Mouse (Mus musculus): Measurements from ENCODE around the gene Hk1. TPM values are rescaled to one million over a fixed set of nuclear protein-coding genes. Genes with fewer than 3 reads are reported as not detected.
"Not testable (repeated sequence)": the region's sequence is repeated elsewhere in the genome, so short reads cannot be mapped to it uniquely, and the experiment has no call there.

Hk1 gene
- polyA plus RNA-seq, 1 experiment from 2014 or later, result 96.0 TPM

GRCm38 (mm10) chr10:62328886-62329412, 50.8 kb downstream of the Hk1 start:
- Histone ChIP-seq H3K36me3 (no peaks in the 10 kb centered on the region), H3K4me1 (replicated peaks) (peaks cover 12% of the 10 kb centered on the region), H3K4me3 (no peak overlapping the region), H3K9ac (no peak overlapping the region), H3K27ac (replicated peaks) (no peak overlapping the region), H3K27me3 (no peaks in the 10 kb centered on the region), H3K9me3 (no peaks in the 10 kb centered on the region), H3K4me2 (no peak overlapping the region)
- WGBS, result 91% methylated on average over 10 of the region's 10 CpGs
- ATAC-seq (ENCODE audit: low read depth), result no peak

GRCm38 (mm10) chr10:62327572-62328317, 52.0 kb downstream of the Hk1 start:
- no peak overlapping the region for H3K27ac ChIP-seq (replicated peaks)
- H3K9ac ChIP-seq, result no peak overlapping the region
- no peak overlapping the region for H3K4me2 ChIP-seq
- no peaks in the 10 kb centered on the region for H3K27me3 ChIP-seq
- no peak overlapping the region for H3K4me3 ChIP-seq
- H3K9me3 ChIP-seq, result no peaks in the 10 kb centered on the region
- no peaks in the 10 kb centered on the region for H3K36me3 ChIP-seq
- whole genome bisulfite sequencing, result 68% methylated on average over 23 of the region's 23 CpGs
- no peak for ATAC-seq (ENCODE audit: low read depth)
- H3K4me1 ChIP-seq (replicated peaks), result peaks cover 10% of the 10 kb centered on the region

GRCm38 (mm10) chr10:62326818-62327571, 52.7 kb downstream of the Hk1 start:
- WGBS, result 77% methylated on average over 8 of the region's 8 CpGs

GRCm38 (mm10) chr10:62326002-62326401, 53.7 kb downstream of the Hk1 start:
- no peak overlapping the region for H3K4me3 ChIP-seq
- H3K27me3 ChIP-seq, result no peaks in the 10 kb centered on the region
- H3K9me3 ChIP-seq, result no peaks in the 10 kb centered on the region
- 0 out of 2 replicates have a peak, but pooled peaks cover 5% of the 10 kb centered on the region for H3K4me1 ChIP-seq (replicated peaks)
- H3K4me2 ChIP-seq, result no peak overlapping the region
- no peaks in the 10 kb centered on the region for H3K36me3 ChIP-seq
- 97% methylated on average over 8 of the region's 8 CpGs for WGBS
- no peak overlapping the region for H3K9ac ChIP-seq
- H3K27ac ChIP-seq (replicated peaks), result no peak overlapping the region
- ATAC-seq (ENCODE audit: low read depth), result no peak

More at GRCm38 (mm10) chr10:62326818-62327571, 52.7 kb downstream of the Hk1 start:
- ATAC-seq (ENCODE audit: low read depth), result no peak
- H3K9ac ChIP-seq, result no peak overlapping the region
- no peak overlapping the region for H3K27ac ChIP-seq (replicated peaks)
- 0 out of 2 replicates have a peak, but pooled peaks cover 5% of the 10 kb centered on the region for H3K4me1 ChIP-seq (replicated peaks)
- no peaks in the 10 kb centered on the region for H3K27me3 ChIP-seq
- no peaks in the 10 kb centered on the region for H3K9me3 ChIP-seq
- H3K4me2 ChIP-seq, result no peak overlapping the region
- no peaks in the 10 kb centered on the region for H3K36me3 ChIP-seq
- no peak overlapping the region for H3K4me3 ChIP-seq

GRCm38 (mm10) chr10:62322821-62323220, 56.9 kb downstream of the Hk1 start:
- ATAC-seq (ENCODE audit: low read depth); H3K9me3 ChIP-seq; H3K27me3 ChIP-seq; H3K36me3 ChIP-seq; H3K4me1 ChIP-seq (replicated peaks); H3K4me3 ChIP-seq; H3K4me2 ChIP-seq; H3K27ac ChIP-seq (replicated peaks); H3K9ac ChIP-seq: not testable (repeated sequence)
- 92% methylated on average over 8 of the region's 8 CpGs for WGBS

- Histone ChIP-seq H3K9ac (no peak overlapping the region), H3K27ac (replicated peaks) (no peak overlapping the region), H3K9me3 (no peaks in the 10 kb centered on the region), H3K4me1 (replicated peaks) (no peaks in the 10 kb centered on the region), H3K36me3 (no peaks in the 10 kb centered on the region), H3K4me3 (no peak overlapping the region), H3K4me2 (no peak overlapping the region), H3K27me3 (no peaks in the 10 kb centered on the region)
- WGBS, result 78% methylated on average over 9 of the region's 9 CpGs
- no peak for ATAC-seq (ENCODE audit: low read depth)
These were observed 58.3 kb downstream of the Hk1 start for GRCm38 (mm10) chr10:62321457-62321856.

GRCm38 (mm10) chr10:62320402-62320978, 59.2 kb downstream of the Hk1 start:
- no peak overlapping the region for H3K4me3 ChIP-seq
- H3K9me3 ChIP-seq, result no peaks in the 10 kb centered on the region
- 86% methylated on average over 9 of the region's 9 CpGs for WGBS
- H3K36me3 ChIP-seq, result no peaks in the 10 kb centered on the region
- H3K4me1 ChIP-seq (replicated peaks), result no peaks in the 10 kb centered on the region
- H3K27me3 ChIP-seq, result no peaks in the 10 kb centered on the region
- H3K27ac ChIP-seq (replicated peaks), result no peak overlapping the region
- H3K4me2 ChIP-seq, result no peak overlapping the region
- H3K9ac ChIP-seq, result no peak overlapping the region
- ATAC-seq (ENCODE audit: low read depth), result no peak

- H3K27ac ChIP-seq (replicated peaks), result no peak overlapping the region
- 0 out of 2 replicates have a peak, but pooled peaks cover 4% of the 10 kb centered on the region for H3K36me3 ChIP-seq
- no peak overlapping the region for H3K4me3 ChIP-seq
These were observed 60.6 kb downstream of the Hk1 start for GRCm38 (mm10) chr10:62319154-62319553.

GRCm38 (mm10) chr10:62316467-62316866, 63.2 kb downstream of the Hk1 start:
- Histone ChIP-seq H3K4me3 (no peak overlapping the region), H3K9me3 (no peaks in the 10 kb centered on the region), H3K27me3 (no peaks in the 10 kb centered on the region), H3K27ac (replicated peaks) (no peak overlapping the region), H3K9ac (no peak overlapping the region), H3K4me2 (no peak overlapping the region), H3K36me3 (0 out of 2 replicates have a peak, but pooled peaks cover 4% of the 10 kb centered on the region), H3K4me1 (replicated peaks) (0 out of 2 replicates have a peak, but pooled peaks cover 4% of the 10 kb centered on the region)
- ATAC-seq (ENCODE audit: low read depth), result no peak
- WGBS, result 72% methylated on average over 8 of the region's 8 CpGs

More at GRCm38 (mm10) chr10:62319154-62319553, 60.6 kb downstream of the Hk1 start:
- Histone ChIP-seq H3K4me1 (replicated peaks) (no peaks in the 10 kb centered on the region), H3K9me3 (no peaks in the 10 kb centered on the region), H3K4me2 (no peak overlapping the region), H3K9ac (no peak overlapping the region), H3K27me3 (no peaks in the 10 kb centered on the region)
- ATAC-seq (ENCODE audit: low read depth), result no peak
- 83% methylated on average over 7 of the region's 7 CpGs for WGBS

- no peaks in the 10 kb centered on the region for H3K27me3 ChIP-seq
- no peak overlapping the region for H3K27ac ChIP-seq (replicated peaks)
- H3K36me3 ChIP-seq, result 0 out of 2 replicates have a peak, but pooled peaks cover 7% of the 10 kb centered on the region
- H3K4me2 ChIP-seq, result no peak overlapping the region
- H3K9me3 ChIP-seq, result no peaks in the 10 kb centered on the region
- 0 out of 2 replicates have a peak, but pooled peaks cover 6% of the 10 kb centered on the region for H3K4me1 ChIP-seq (replicated peaks)
- WGBS, result 62% methylated on average over 15 of the region's 15 CpGs
- H3K9ac ChIP-seq, result no peak overlapping the region
- no peak overlapping the region for H3K4me3 ChIP-seq
- ATAC-seq (ENCODE audit: low read depth), result no peak
These were observed 65.8 kb downstream of the Hk1 start for GRCm38 (mm10) chr10:62313885-62314424.

GRCm38 (mm10) chr10:62313140-62313539, 66.6 kb downstream of the Hk1 start:
- no peak for ATAC-seq (ENCODE audit: low read depth)
- H3K4me1 ChIP-seq (replicated peaks), result 0 out of 2 replicates have a peak, but pooled peaks cover 6% of the 10 kb centered on the region
- H3K4me2 ChIP-seq, result no peak overlapping the region
- H3K9ac ChIP-seq, result no peak overlapping the region
- H3K36me3 ChIP-seq, result 0 out of 2 replicates have a peak, but pooled peaks cover 7% of the 10 kb centered on the region
- H3K9me3 ChIP-seq, result no peaks in the 10 kb centered on the region
- no peaks in the 10 kb centered on the region for H3K27me3 ChIP-seq
- 83% methylated on average over 10 of the region's 10 CpGs for WGBS
- no peak overlapping the region for H3K4me3 ChIP-seq
- no peak overlapping the region for H3K27ac ChIP-seq (replicated peaks)
